Mouse (Mus musculus) limb, embryonic 11.5 days (tissue): ENCODE measurements around the gene D630023F18Rik. TPM values are rescaled to one million over a fixed set of nuclear protein-coding genes. Genes with fewer than 3 reads are reported as not detected.

Source experiments
- ATAC-seq: fragments of 200-750 bp; cut with Nextera tagmentation; 2 replicates; pipeline ENCODE4 v1.8.0; 2017; ENCODE audit warnings: low read depth; ENCODE audit not compliant: insufficient number of reproducible peaks, low FRiP score, low TSS enrichment
- DNase-seq: peaks from one replicate; pipeline ENCODE4 v3.0.0-alpha.2; 2015; ENCODE audit warnings: low spot score
- H3K27ac ChIP-seq: fragments of 300-500 bp; sonication (generic); replicated peaks from 2 replicates; pipeline ENCODE4 v1.5.1; 2014; ENCODE audit warnings: low read depth, mild to moderate bottlenecking, low read length
- H3K27me3 ChIP-seq: fragments of 300-500 bp; sonication (generic); 2 replicates; pipeline ENCODE4 v1.6.1; 2014; ENCODE audit warnings: mild to moderate bottlenecking, low read length, mixed read lengths; ENCODE audit not compliant: control insufficient read depth, insufficient read depth
- H3K36me3 ChIP-seq: fragments of 300-500 bp; sonication (generic); 2 replicates; pipeline ENCODE4 v1.6.1; 2014; ENCODE audit warnings: mild to moderate bottlenecking, low read length, moderate library complexity, mixed read lengths; ENCODE audit not compliant: control insufficient read depth, insufficient read depth
- H3K4me1 ChIP-seq: fragments of 300-500 bp; sonication (generic); 2 replicates; pipeline ENCODE4 v1.6.1; 2014; ENCODE audit warnings: low read length, mixed read lengths; ENCODE audit not compliant: control insufficient read depth, insufficient read depth
- H3K4me2 ChIP-seq: fragments of 300-500 bp; sonication (generic); 2 replicates; pipeline ENCODE4 v1.6.1; 2014; ENCODE audit warnings: low read depth, mild to moderate bottlenecking, moderate library complexity; ENCODE audit not compliant: severe bottlenecking
- H3K4me3 ChIP-seq: fragments of 300-500 bp; sonication (generic); 2 replicates; pipeline ENCODE4 v1.5.1; 2014; ENCODE audit warnings: low read depth, low read length
- H3K9ac ChIP-seq: fragments of 300-500 bp; sonication (generic); 2 replicates; pipeline ENCODE4 v1.6.1; 2014; ENCODE audit warnings: mild to moderate bottlenecking, low read length
- H3K9me3 ChIP-seq: fragments of 300-500 bp; sonication (generic); 2 replicates; pipeline ENCODE4 v1.6.1; 2016; ENCODE audit warnings: low read length; ENCODE audit not compliant: control insufficient read depth
- WGBS: fragments of 180-500 bp; shearing (Covaris S2); extraction: QIAGEN DNeasy Blood & Tissue Kit; methylation state at CpG from one replicate; pipeline ENCODE4 v1.1.7; 2014; 5-methylcytosine and 5-hydroxymethylcytosine counted together
- polyA plus RNA-seq: library from polyadenylated mRNA; unstranded; fragments of >200 nt; fragmentation: Nextera tagmentation; extraction: Ambion mirVana; gene quantifications from 2 replicates; pipeline ENCODE4 v1.2.1, GENCODE M21; 2014

D630023F18Rik gene
- polyA plus RNA-seq, 1 experiment from 2014 or later: 0.40 TPM

DNA sequence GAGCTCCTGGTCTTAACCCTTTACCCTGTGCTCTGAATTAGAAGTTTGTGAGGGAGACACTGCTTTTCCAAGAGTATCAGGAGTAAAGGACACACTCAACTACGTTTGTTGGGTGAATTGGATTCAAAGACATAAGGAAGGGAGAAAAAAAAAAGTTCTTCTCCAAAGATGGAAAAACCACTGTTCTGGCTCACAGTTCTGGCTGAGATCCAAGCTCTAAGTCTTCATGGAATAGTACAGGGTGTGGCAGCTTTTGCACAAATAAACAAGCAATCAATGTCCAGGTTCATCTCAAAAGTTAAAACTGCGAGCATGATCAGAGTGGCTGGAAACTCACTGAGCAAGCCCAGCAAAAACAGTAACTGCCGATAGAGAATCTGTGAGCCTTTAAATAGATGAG lies 25.0 kb upstream of the D630023F18Rik start:
- Histone ChIP-seq H3K9ac (no peak overlapping the region), H3K4me2 (no peak overlapping the region), H3K4me3 (no peak overlapping the region), H3K27ac (no peak overlapping the region), H3K9me3 (no peaks in the 10 kb centered on the region), H3K36me3 (no peaks in the 10 kb centered on the region), H3K27me3 (no peaks in the 10 kb centered on the region), H3K4me1 (no peaks in the 10 kb centered on the region)
- 81% methylated on average over 3 of the region's 3 CpGs for WGBS
- ATAC-seq: no peak
- DNase-seq: no peak

DNA sequence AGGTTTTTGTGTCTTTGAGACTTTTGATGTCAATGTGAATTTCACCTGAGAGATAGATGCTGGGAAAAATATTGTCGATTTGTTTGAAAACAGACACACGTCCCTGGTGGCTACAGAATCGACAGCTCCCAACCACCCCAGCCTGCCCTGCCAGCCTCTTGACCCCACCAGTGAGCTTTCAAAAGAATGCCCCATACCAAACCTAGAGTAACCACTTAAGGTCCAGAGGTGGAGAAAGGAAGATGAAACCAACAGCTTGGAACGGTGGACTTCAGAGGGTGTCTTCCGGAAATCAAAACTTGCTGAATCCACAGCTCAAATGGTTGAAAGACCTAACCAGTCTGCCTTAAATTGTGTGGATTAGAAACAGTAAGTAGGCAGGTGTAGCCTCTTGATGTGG lies 24.3 kb upstream of the D630023F18Rik start:
- DNase-seq (no peak), ATAC-seq (no peak)
- H3K27me3 ChIP-seq: no peaks in the 10 kb centered on the region
- no peaks in the 10 kb centered on the region for H3K9me3 ChIP-seq
- no peaks in the 10 kb centered on the region for H3K4me1 ChIP-seq
- no peak overlapping the region for H3K4me3 ChIP-seq
- H3K4me2 ChIP-seq: no peak overlapping the region
- no peak overlapping the region for H3K27ac ChIP-seq
- H3K9ac ChIP-seq: no peak overlapping the region
- 88% methylated on average over 5 of the region's 5 CpGs for WGBS
- no peaks in the 10 kb centered on the region for H3K36me3 ChIP-seq

DNA sequence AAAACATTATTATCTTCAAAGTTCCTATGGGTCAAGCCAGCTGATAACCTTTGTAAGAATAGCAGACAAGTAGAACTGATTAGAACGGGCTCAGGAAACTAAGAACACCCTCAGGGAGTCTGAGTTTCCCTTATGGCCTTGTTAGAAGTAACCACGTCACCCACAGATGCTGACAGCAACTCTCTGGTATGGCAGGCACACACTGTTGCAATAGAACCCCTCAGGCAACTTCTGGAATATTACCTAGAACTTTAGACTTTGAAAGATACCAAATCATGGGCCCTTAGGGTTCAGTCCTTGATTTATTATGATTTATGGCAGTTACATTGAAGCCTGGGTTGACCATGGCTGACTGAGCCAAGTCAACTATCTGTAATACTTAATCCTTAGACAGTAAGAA lies 23.6 kb upstream of the D630023F18Rik start:
- ATAC-seq (no peak), DNase-seq (no peak)
- WGBS: 45% methylated on average over 2 of the region's 2 CpGs
- Histone ChIP-seq H3K4me3 (no peak overlapping the region), H3K4me1 (no peaks in the 10 kb centered on the region), H3K27ac (no peak overlapping the region), H3K9me3 (no peaks in the 10 kb centered on the region), H3K27me3 (no peaks in the 10 kb centered on the region), H3K9ac (no peak overlapping the region), H3K36me3 (no peaks in the 10 kb centered on the region), H3K4me2 (no peak overlapping the region)

DNA sequence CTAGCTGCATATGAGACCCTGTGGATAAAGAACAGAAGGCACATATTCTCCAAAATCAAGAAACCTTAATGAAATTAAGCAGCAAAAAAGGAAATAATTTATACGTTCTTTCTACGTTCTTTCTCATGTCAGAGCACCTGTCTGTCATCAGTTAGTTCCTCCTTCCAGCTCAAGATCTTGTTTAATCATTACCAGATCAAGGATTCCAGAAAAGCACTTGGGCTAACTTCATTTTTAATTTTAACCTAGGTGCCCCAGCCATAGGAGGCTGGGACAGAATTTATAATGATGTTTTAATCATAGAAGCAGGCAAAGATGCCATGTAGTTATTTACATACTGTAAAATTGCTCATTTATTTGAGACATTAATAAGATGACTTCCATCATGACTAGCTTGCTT lies 21.8 kb upstream of the D630023F18Rik start:
- no peak for ATAC-seq
- Histone ChIP-seq H3K4me2 (no peak overlapping the region), H3K9me3 (no peaks in the 10 kb centered on the region), H3K4me3 (no peak overlapping the region), H3K27ac (no peak overlapping the region), H3K27me3 (no peaks in the 10 kb centered on the region), H3K9ac (no peak overlapping the region), H3K36me3 (no peaks in the 10 kb centered on the region), H3K4me1 (no peaks in the 10 kb centered on the region)
- WGBS: 82% methylated on average over 2 of the region's 2 CpGs
- DNase-seq: no peak

DNA sequence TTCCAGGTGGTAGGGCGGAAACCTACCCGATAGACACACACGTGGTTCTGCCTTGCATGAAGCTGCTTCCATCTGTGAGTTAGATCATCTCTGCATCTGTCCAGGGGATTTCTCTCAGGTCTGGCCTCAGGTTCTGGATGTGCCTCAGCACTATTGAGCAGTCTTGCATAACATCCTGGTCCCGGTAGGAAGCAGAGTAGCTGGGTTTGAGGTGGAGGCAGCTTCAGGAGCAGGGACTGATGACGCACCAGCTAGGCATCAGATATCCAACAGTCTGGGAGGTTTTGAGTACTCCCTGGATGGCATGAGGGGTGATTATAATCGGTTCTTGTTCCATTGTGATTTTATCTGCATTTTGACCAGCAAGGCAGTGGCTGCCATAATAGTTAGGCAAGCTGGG lies 14.5 kb upstream of the D630023F18Rik start:
- Histone ChIP-seq H3K4me3 (no peak overlapping the region), H3K27ac (no peak overlapping the region), H3K4me2 (no peak overlapping the region), H3K27me3 (no peaks in the 10 kb centered on the region), H3K9me3 (no peaks in the 10 kb centered on the region), H3K36me3 (no peaks in the 10 kb centered on the region), H3K9ac (no peak overlapping the region), H3K4me1 (no peaks in the 10 kb centered on the region)
- no peak for ATAC-seq
- no peak for DNase-seq
- WGBS: 89% methylated on average over 6 of the region's 6 CpGs

DNA sequence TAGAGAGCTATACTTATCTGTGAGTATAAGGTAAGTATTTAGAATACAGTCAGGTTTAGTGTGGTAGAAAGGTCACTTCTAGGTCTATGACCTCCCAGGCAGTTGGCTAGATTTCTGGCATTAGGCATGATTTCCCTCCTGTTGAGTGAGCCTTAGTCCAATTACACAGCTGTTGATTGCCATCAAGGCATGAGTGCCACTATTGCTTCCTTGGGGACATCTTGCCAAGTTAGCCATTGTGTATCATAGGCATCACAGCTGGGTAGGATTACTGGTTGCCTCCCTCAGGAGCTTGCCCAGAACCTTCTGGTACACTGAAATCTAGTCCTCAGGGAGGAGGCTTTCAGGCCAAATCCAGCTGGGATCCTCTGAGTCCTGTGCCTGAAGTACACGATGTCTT lies 9.8 kb upstream of the D630023F18Rik start:
- no peaks in the 10 kb centered on the region for H3K9me3 ChIP-seq
- no peaks in the 10 kb centered on the region for H3K36me3 ChIP-seq
- no peaks in the 10 kb centered on the region for H3K4me1 ChIP-seq
- DNase-seq (no peak), ATAC-seq (no peak)
- no peak overlapping the region for H3K4me3 ChIP-seq
- 96% methylated on average over 1 of the region's 1 CpGs for WGBS
- H3K9ac ChIP-seq: no peak overlapping the region
- H3K27me3 ChIP-seq: no peaks in the 10 kb centered on the region
- no peak overlapping the region for H3K4me2 ChIP-seq
- no peak overlapping the region for H3K27ac ChIP-seq

DNA sequence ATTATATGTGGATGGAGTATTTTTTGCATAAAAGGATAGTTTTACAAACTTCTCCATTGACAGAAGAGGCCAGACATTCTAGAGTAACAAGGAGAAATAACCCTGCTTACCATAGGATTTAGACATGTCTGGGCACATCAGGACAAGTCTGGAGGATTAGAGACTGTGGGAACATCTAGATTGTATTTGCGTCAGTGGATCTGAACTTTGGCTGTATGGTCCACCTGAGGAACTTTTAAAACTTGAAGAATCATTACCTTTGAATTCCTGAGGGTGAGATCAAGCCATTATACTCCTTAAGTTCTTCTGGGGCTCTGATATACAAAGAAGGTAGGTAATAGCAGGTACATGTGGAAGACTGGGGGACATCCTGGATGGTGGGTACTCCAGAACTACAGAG lies 8.7 kb upstream of the D630023F18Rik start:
- WGBS: 94% methylated on average over 1 of the region's 1 CpGs
- H3K27ac ChIP-seq: no peak overlapping the region
- H3K4me1 ChIP-seq: no peaks in the 10 kb centered on the region
- no peaks in the 10 kb centered on the region for H3K36me3 ChIP-seq
- no peak for DNase-seq
- no peak overlapping the region for H3K4me2 ChIP-seq
- ATAC-seq: no peak
- H3K4me3 ChIP-seq: no peak overlapping the region
- no peaks in the 10 kb centered on the region for H3K27me3 ChIP-seq
- H3K9ac ChIP-seq: no peak overlapping the region
- H3K9me3 ChIP-seq: no peaks in the 10 kb centered on the region

DNA sequence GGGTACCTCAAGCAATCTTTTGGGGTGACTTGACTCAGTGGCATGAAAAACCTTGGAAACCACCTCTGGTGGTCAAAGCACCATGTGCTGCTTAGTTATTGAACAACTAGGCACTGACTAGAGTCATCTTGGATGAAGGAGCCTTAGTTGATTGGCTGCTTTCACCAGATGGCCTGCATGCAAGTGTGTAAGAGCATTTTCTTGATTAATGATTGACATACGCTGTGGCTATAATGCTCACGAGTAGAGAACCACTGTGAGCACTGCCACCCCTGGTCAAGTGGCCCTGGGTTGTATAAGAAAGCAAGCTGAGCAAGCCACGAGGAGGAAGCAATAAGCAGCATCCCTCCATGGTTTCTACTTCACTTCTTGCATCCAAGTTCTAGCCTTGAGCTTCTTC lies 7.2 kb upstream of the D630023F18Rik start:
- no peaks in the 10 kb centered on the region for H3K36me3 ChIP-seq
- H3K27me3 ChIP-seq: no peaks in the 10 kb centered on the region
- H3K4me3 ChIP-seq: no peak overlapping the region
- no peaks in the 10 kb centered on the region for H3K4me1 ChIP-seq
- no peak overlapping the region for H3K9ac ChIP-seq
- WGBS: 74% methylated on average over 3 of the region's 3 CpGs
- no peak overlapping the region for H3K27ac ChIP-seq
- DNase-seq: no peak
- ATAC-seq: no peak
- no peaks in the 10 kb centered on the region for H3K9me3 ChIP-seq
- H3K4me2 ChIP-seq: no peak overlapping the region

DNA sequence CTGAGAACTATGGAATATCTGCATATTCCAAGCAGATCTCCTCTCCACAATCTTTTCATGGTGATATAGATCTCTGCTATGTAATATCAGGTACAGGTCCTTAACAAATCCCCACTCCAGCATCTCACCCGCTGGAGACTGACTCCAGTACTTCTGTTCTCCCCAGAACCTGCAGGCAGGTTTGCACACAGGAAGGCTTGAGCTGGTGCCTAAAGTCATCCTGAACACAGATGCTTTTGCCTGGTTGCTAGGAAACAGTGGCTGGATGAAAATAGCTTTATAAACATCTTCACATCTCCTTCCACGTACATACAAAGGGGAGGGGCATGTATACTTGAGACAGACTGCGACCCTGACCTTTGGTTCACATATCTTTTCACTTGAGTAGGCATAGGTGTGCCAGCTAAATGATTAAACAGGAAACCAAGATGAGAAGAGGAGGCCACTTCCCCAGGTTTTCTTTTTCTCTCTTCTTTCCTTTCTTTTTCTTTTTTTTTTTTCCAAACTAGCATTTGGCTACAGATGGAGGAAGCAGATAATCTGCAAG lies 6.7 kb upstream of the D630023F18Rik start:
- 81% methylated on average over 3 of the region's 3 CpGs for WGBS
- Histone ChIP-seq H3K27me3 (no peaks in the 10 kb centered on the region), H3K4me3 (no peak overlapping the region), H3K4me2 (no peak overlapping the region), H3K9ac (no peak overlapping the region), H3K27ac (no peak overlapping the region), H3K4me1 (no peaks in the 10 kb centered on the region), H3K36me3 (no peaks in the 10 kb centered on the region), H3K9me3 (no peaks in the 10 kb centered on the region)
- no peak for ATAC-seq
- no peak for DNase-seq
